Mouse (Mus musculus) midbrain, embryonic 10.5 days (tissue): ENCODE measurements around the gene Aqp5. TPM values are rescaled to one million over a fixed set of nuclear protein-coding genes. Genes with fewer than 3 reads are reported as not detected.

Experiments used
- DNase-seq: peaks from one replicate; pipeline ENCODE4 v3.0.0-alpha.2; 2017; ENCODE audit warnings: low spot score
- H3K27ac ChIP-seq: fragments of 300-500 bp; sonication (generic); replicated peaks from 2 replicates; pipeline ENCODE4 v1.5.1; 2016; ENCODE audit warnings: mild to moderate bottlenecking
- H3K27me3 ChIP-seq: fragments of 300-500 bp; sonication (generic); 2 replicates; pipeline ENCODE4 v1.6.1; 2016; ENCODE audit warnings: low read depth, mild to moderate bottlenecking; ENCODE audit not compliant: poor library complexity, severe bottlenecking
- H3K36me3 ChIP-seq: fragments of 300-500 bp; sonication (generic); 2 replicates; pipeline ENCODE4 v1.6.1; 2016; ENCODE audit warnings: mild to moderate bottlenecking, moderate library complexity
- H3K4me1 ChIP-seq: fragments of 300-500 bp; sonication (generic); 2 replicates; pipeline ENCODE4 v1.6.1; 2016
- H3K4me3 ChIP-seq: fragments of 300-500 bp; sonication (generic); 2 replicates; pipeline ENCODE4 v1.5.1; 2016; ENCODE audit warnings: mild to moderate bottlenecking, moderate library complexity
- H3K9me3 ChIP-seq: fragments of 300-500 bp; sonication (generic); replicated peaks from 2 replicates; pipeline ENCODE4 v1.6.1; 2016; ENCODE audit warnings: mild to moderate bottlenecking
- WGBS: fragments of 180-500 bp; shearing (Covaris S2); methylation state at CpG from one replicate; pipeline ENCODE4 v1.1.7; 2016; 5-methylcytosine and 5-hydroxymethylcytosine counted together
- polyA plus RNA-seq: library from polyadenylated mRNA; unstranded; fragments of >200 nt; fragmentation: Nextera tagmentation; extraction: Ambion mirVana; gene quantifications from 2 replicates; pipeline ENCODE4 v1.2.1, GENCODE M21; 2016

The Aqp5 gene
- polyA plus RNA-seq, 1 experiment from 2014 or later = not detected

- peaks cover 43% of the 10 kb centered on the region for H3K27me3 ChIP-seq
- 8% methylated on average over 12 of the region's 12 CpGs for WGBS
- 0 out of 2 replicates have a peak overlapping the region, but pooled peaks have one; percentile 2 for H3K27ac ChIP-seq
These were observed 24.2 kb downstream of the Aqp5 start for GRCm38 (mm10) chr15:99614753-99615152.

GRCm38 (mm10) chr15:99615246-99615645 is 24.7 kb downstream of the Aqp5 start:
- 43% methylated on average over 9 of the region's 9 CpGs for WGBS
- H3K36me3 ChIP-seq = peaks cover 14% of the 10 kb centered on the region
- no peaks in the 10 kb centered on the region for H3K9me3 ChIP-seq
- peaks cover 26% of the 10 kb centered on the region for H3K4me1 ChIP-seq
- 0 out of 2 replicates have a peak overlapping the region, but pooled peaks have one; percentile 2 for H3K27ac ChIP-seq
- no peak overlapping the region for H3K4me3 ChIP-seq
- peaks cover 40% of the 10 kb centered on the region for H3K27me3 ChIP-seq
- no peak for DNase-seq

More at GRCm38 (mm10) chr15:99614753-99615152, 24.2 kb downstream of the Aqp5 start:
- H3K9me3 ChIP-seq = no peaks in the 10 kb centered on the region
- H3K4me1 ChIP-seq = peaks cover 26% of the 10 kb centered on the region
- DNase-seq = no peak
- H3K4me3 ChIP-seq = no peak overlapping the region
- H3K36me3 ChIP-seq = peaks cover 9% of the 10 kb centered on the region

- H3K4me3 ChIP-seq = no peak overlapping the region
- H3K4me1 ChIP-seq = peaks cover 14% of the 10 kb centered on the region
- H3K27me3 ChIP-seq = peaks cover 22% of the 10 kb centered on the region
- no peaks in the 10 kb centered on the region for H3K9me3 ChIP-seq
- peaks cover 48% of the 10 kb centered on the region for H3K36me3 ChIP-seq
- no peak overlapping the region for H3K27ac ChIP-seq
- no peak for DNase-seq
- 92% methylated on average over 3 of the region's 3 CpGs for WGBS
These were observed 28.0 kb downstream of the Aqp5 start for GRCm38 (mm10) chr15:99618595-99618994.

GRCm38 (mm10) chr15:99619821-99620220 is 29.2 kb downstream of the Aqp5 start:
- Histone ChIP-seq H3K27me3 (peaks cover 9% of the 10 kb centered on the region), H3K36me3 (peaks cover 60% of the 10 kb centered on the region), H3K4me3 (no peak overlapping the region), H3K27ac (no peak overlapping the region), H3K9me3 (no peaks in the 10 kb centered on the region), H3K4me1 (peaks cover 9% of the 10 kb centered on the region)
- DNase-seq = no peak
- WGBS = 91% methylated on average over 4 of the region's 4 CpGs

DNA sequence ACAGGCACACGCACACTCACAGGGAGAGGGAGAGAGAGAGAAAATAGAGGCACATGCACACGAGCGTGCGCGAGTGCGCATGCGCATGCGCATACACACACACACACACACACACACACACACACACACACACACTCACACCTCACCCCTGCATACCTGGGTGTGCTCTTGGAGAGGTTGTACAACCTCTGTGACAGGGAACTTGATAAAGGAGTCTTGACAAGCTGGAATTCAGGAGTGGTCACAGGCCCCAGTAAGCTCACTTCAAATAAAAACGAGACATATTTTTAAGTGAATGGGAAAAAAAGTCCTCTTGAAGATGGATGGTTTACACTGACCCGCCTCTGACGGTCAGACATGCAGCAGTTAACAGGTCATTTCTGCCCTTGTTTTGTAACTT is 31.5 kb downstream of the Aqp5 start:
- peaks cover 82% of the 10 kb centered on the region for H3K36me3 ChIP-seq
- H3K4me3 ChIP-seq = no peak overlapping the region
- H3K4me1 ChIP-seq = no peaks in the 10 kb centered on the region
- no peak for DNase-seq
- no peak overlapping the region for H3K27ac ChIP-seq
- no peaks in the 10 kb centered on the region for H3K27me3 ChIP-seq
- WGBS = 94% methylated on average over 11 of the region's 11 CpGs
- no peaks in the 10 kb centered on the region for H3K9me3 ChIP-seq

GRCm38 (mm10) chr15:99631618-99632017 is 41.0 kb downstream of the Aqp5 start:
- DNase-seq = no peak
- H3K36me3 ChIP-seq = peaks cover 98% of the 10 kb centered on the region

DNA sequence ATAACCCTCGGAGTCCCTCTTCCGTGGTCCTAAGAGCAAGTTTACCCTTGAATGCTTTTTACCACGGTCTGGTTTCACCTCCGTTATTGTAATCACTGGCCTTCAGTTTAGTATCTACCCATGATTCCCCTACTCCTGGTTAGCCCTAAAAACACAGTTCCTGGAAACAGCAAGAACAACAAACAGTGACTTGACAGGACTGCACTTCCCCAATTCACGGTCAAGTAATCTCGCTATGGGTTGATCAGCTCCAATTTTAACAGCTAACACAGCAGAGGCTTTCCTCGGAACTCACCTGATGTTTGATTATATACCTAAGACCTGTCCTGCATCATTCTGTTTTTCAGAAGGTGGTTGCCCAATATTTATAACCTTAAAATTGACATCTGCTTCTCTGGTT is 44.1 kb downstream of the Aqp5 start:
- Histone ChIP-seq H3K36me3 (peaks cover 100% of the 10 kb centered on the region), H3K4me3 (no peak overlapping the region)
- WGBS = 95% methylated on average over 7 of the region's 7 CpGs

More at GRCm38 (mm10) chr15:99631618-99632017, 41.0 kb downstream of the Aqp5 start:
- H3K4me1 ChIP-seq = no peaks in the 10 kb centered on the region
- no peak overlapping the region for H3K27ac ChIP-seq
- H3K9me3 ChIP-seq = 0 out of 2 replicates have a peak, but pooled peaks cover 6% of the 10 kb centered on the region
- no peak overlapping the region for H3K4me3 ChIP-seq
- no peaks in the 10 kb centered on the region for H3K27me3 ChIP-seq

DNA sequence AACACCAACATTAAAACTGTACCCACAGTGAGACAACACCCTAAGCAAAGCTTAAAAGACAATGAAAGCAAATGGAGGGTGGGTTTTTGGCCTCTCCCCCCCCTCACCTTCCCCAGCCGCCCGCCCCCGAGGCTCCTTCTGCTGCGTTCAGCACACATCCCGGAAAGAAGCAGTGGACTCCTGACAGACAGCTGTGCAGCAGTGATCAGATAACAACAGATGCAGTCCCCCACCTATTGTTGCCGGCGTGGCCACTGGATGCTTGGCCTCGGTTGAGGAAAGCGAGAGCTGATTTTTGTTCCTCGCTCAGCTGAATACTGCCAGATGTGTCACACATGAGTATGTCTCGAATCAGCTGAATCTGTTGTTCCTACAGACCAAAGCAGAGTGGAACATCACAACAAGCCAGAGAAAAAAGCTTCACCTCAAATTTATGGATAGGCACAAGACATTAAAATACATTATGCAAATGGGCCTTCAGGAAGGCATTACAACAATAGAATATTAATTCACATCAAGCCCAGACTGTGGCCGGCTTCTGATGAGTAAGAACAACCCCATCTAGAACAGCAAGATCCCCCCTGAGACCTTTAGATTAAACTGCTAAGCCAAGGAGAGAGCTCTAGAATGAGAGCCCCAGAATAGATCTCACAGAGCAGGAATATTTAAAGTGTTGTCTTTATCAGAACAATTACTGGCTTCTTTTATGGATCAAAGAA is 47.0 kb downstream of the Aqp5 start:
- Histone ChIP-seq H3K4me3 (no peak overlapping the region), H3K9me3 (no peaks in the 10 kb centered on the region), H3K27ac (peak overlapping the region; percentile 63; the same call in 1 of the 2 replicates), H3K27me3 (no peaks in the 10 kb centered on the region), H3K36me3 (peaks cover 100% of the 10 kb centered on the region), H3K4me1 (0 out of 2 replicates have a peak, but pooled peaks cover 2% of the 10 kb centered on the region)
- no peak for DNase-seq
- 90% methylated on average over 12 of the region's 12 CpGs for WGBS

More for the DNA sequence above, 44.1 kb downstream of the Aqp5 start:
- Histone ChIP-seq H3K9me3 (0 out of 2 replicates have a peak, but pooled peaks cover 6% of the 10 kb centered on the region), H3K27ac (no peak overlapping the region), H3K4me1 (no peaks in the 10 kb centered on the region), H3K27me3 (no peaks in the 10 kb centered on the region)
- no peak for DNase-seq

DNA sequence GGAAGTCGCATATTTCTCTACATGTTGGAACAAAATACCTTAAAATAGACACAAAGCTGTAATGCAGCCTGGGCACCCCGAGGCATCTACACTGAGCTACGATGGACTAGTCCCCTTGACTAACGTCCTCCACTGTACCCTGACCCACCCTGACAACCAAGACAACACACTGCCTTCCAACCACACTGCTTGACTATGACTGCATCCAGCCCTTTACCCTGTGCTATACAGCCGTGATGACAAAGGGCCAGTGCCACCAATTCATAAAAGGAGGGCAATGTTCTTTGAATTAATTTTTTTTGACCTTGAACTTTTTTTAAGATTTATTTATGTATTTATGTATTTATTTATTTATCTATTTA is 47.5 kb downstream of the Aqp5 start:
- H3K9me3 ChIP-seq = no peaks in the 10 kb centered on the region
- 88% methylated on average over 5 of the region's 5 CpGs for WGBS
- H3K27ac ChIP-seq = 0 out of 2 replicates have a peak overlapping the region, but pooled peaks have one; percentile 33
- no peaks in the 10 kb centered on the region for H3K27me3 ChIP-seq
- DNase-seq = no peak
- H3K4me3 ChIP-seq = no peak overlapping the region
- H3K4me1 ChIP-seq = 0 out of 2 replicates have a peak, but pooled peaks cover 4% of the 10 kb centered on the region
- peaks cover 99% of the 10 kb centered on the region for H3K36me3 ChIP-seq

GRCm38 (mm10) chr15:99642622-99643021 is 52.0 kb downstream of the Aqp5 start:
- H3K27me3 ChIP-seq = no peaks in the 10 kb centered on the region
- H3K4me3 ChIP-seq = no peak overlapping the region
- H3K9me3 ChIP-seq = no peaks in the 10 kb centered on the region
- 91% methylated on average over 6 of the region's 6 CpGs for WGBS
- no peak for DNase-seq
- H3K36me3 ChIP-seq = peaks cover 54% of the 10 kb centered on the region
- H3K27ac ChIP-seq = no peak overlapping the region; the same call in 1 of the 2 replicates
- H3K4me1 ChIP-seq = peaks cover 41% of the 10 kb centered on the region

DNA sequence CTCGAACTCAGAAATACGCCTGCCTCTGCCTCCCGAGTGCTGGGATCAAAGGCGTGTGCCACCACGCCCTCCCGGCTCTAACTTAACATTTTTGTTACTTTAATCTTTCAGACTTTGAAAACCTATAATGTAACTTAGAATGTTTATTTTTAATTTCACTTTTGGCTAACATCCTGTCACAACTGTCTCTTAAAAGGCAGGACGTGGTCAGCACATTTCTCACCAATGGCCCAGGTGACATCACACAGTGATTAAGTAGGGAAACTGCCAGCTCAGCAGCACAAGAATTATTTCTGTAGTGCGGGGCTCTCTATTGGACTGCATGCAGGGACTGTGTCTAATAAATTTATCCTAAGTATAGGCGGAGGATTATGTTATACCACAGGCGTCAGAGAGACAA is 53.2 kb downstream of the Aqp5 start:
- no peaks in the 10 kb centered on the region for H3K9me3 ChIP-seq
- peaks cover 53% of the 10 kb centered on the region for H3K4me1 ChIP-seq
- DNase-seq = no peak
- 90% methylated on average over 10 of the region's 10 CpGs for WGBS
- peaks cover 42% of the 10 kb centered on the region for H3K36me3 ChIP-seq
- H3K27me3 ChIP-seq = no peaks in the 10 kb centered on the region
- no peak overlapping the region for H3K27ac ChIP-seq
- H3K4me3 ChIP-seq = no peak overlapping the region
